Mouse (Mus musculus) embryo, embryonic 11.5 days (tissue): ENCODE measurements at regions not wholly inside any gene's neighbourhood (a gene's known extent, or its start where the extent isn't known, plus 50 kb on each side); places are given as distances from the start of the nearest gene placed in this dataset.

Experiments used
- DNase-seq: peaks from one replicate; pipeline ENCODE4 v3.0.0-alpha.2; 2012; ENCODE audit warnings: low read depth, low spot score

DNA sequence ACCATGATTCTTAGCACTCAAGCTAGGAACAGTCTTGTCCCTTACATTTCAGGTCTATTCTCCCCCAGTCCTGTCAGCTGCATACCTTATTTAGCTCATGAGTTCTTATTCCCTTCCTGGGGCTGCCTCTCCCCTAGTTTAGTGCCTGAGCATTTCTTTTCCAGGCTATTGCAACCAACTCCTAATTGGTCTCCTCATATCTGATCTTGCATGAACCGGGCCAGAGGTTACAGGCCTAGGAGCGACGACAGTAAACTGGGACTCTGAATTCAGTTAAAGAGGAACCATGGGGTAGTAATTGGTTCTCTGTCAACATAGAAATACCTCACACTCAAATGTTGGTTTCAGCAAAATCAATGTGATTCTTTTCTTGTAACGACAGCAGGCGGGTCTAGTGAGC lies 195.9 kb downstream of the Kit start:
- no peak for DNase-seq

DNA sequence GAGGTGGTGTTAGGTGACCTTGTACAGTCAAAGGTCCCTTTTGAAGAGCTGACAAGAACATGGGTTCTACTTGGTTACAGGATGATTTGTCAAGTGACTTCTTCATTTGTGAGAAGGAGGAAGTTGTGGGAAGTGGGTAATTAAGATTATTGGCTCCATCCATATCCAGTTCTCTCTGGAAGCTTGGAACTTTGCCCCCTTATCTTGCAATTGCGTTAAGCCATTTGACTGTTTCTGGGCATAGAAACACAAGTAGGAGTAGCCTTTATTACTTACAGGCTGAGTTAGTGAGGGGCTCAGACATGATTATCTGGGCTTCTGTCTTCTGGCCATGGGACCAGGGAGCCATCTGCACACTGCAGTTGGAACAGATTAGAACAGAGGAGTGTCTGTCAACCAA lies 192.5 kb downstream of the Kit start:
- no peak for DNase-seq

DNA sequence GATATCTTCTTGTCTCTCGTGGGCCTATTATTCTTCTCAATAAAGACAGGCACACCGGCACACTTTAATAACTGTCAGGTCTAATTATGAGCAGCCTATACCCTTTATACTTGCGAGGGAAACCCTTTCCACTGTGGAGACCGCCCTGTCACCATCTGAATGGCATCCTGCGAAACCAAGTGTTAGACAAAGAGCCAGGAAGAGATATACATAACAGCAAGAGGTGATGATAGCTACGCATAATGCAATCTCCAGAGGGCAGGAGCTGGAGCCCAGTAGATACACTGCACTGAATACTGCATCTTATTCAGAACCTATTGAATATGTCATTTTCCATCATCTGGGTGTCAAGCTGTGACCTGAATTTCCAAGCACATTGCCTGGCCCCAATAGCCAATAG lies 187.7 kb downstream of the Kit start:
- DNase-seq = no peak

DNA sequence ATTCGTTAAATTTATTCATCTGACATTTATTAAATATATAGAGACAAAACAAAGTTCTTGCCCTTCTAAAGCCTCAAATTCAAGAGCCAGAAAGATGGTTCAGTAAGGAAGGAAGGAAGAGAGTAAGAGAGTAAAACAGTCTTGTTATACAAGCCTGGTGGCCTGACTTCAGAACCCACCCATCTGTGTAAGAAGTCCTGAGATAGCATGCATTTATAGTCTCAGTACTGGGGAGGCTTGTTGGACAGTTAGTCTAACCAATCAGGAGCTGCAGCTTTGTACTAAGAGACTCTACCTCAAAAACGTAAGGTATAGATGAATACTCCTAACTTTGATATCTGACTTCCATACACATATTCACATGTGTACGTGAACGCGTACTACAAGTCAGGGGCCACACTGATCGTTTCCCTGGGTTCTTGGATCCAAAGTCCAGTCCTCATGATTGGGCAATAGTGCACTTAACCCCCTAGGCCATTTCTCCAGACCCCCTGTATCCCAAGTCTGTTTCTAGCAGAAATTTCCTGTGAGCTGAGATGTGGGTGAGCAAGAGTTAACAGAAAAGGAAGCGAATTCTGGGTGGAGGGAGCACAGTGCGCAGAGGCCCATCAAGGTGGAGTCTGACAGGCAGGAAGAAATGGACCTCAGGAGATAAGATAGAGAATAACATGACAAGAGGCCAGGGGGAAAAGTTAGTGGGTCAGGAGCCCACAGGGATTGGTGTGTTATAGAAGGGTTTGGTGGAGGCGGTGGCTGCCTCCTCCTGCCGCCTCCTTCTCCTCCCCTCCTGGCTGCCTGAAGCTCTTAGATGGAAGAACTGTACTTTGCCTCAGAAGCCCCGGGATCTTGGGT lies 187.0 kb downstream of the Kit start:
- no peak for DNase-seq

DNA sequence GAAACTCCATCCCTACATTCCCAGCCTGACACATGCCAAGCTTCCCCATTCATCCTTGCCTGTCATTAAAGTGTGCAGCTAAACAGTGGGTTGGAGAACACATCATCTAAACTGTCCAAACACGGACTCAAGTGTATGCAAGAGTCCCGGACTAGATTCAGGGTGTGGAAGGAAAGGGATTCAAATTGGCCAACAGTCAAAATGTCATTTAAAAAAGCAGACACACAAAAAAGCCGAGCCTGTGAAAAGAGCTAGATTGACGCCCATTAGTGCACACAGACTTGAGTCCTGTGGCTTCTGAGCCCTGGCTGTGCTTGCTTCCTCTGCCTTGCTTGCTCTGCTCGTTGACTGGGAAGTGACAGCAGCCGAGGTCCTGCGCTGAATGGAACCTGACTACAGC lies 181.5 kb downstream of the Kit start:
- DNase-seq = no peak

DNA sequence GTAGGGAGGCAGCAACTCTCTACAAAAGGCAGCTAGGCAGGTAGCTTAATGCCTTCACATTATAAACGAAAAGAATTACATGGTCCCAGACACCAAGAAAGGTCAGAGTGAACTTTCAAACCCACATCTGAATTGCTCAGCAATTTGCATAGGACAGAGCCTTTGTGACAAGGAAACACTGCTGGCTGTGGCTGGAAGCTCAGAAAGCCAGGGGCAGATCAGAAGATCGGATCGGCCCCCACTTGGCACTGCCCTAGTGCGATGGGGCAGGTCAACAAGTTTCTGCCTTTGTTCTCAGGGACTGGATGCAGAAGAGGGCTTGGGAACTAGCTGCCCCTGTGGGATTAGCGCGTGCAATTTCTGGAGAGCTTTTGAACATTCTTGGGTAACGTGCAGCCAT lies 179.6 kb downstream of the Kit start:
- no peak for DNase-seq

DNA sequence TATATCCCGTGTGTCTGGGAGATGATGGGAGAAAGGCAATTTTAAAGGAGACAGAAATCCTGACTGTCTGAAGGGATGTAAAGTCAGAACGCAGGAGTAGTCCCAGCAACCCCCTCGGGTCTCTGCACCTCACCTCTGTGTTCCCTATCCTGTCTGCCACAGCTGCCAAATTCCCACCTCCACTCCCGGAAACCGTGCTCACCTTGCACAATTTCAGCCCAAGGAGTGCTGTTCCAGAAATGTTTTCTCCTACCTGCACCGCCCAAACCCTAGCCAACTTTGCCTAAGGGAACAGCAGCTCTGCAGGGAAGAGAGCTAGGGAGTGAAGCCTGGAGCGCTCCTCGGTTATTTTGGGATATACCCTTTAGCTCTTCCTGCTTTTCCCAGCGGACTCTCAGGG lies 170.6 kb downstream of the Kit start:
- no peak for DNase-seq

DNA sequence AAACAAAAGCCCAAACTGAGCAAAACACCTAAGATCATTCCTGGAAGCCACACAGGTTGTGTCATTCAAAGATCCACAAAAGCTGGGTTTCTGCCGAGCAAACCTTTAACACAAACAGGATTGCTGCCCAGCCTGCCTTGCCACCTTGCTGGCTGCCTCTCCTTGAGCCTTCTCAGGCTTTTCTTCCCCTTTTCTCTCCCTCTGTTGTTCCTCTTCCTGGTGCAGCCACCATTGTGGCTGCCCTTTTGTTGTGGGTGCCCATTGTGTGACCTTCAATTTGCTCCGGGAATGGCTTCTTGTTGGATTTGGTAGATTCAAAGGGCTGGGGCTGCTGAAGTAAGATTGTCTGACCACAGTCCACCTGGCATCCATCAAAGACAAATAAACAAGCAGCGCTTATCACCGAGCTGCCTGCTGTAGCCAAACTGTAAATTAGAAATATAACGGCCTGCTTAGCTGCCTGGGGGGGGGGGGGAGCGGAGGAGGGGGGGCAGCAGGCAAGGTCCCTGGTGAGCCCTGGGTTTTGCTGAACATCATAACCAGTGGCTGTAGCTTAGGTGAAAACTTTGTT lies 169.8 kb downstream of the Kit start:
- DNase-seq = no peak

DNA sequence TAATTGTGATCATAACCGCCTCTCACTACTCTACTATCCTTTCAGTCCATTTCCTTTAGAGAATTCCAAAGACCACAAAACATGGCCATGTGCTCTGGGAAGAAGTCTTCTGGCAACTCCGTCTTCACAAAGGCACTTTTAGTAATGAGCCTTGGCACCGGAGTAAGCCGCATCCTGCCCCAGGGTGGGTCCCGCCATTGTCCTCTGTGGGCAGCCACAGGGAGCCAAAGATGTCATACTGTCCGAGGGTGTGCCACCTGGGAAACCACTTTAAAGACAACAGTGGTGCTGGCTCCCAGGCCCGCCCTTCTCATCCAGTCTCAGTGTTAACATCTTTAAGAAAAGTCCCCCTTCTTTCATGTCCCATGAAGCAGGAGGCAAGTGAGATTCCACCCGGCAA lies 164.6 kb downstream of the Kit start:
- no peak for DNase-seq

DNA sequence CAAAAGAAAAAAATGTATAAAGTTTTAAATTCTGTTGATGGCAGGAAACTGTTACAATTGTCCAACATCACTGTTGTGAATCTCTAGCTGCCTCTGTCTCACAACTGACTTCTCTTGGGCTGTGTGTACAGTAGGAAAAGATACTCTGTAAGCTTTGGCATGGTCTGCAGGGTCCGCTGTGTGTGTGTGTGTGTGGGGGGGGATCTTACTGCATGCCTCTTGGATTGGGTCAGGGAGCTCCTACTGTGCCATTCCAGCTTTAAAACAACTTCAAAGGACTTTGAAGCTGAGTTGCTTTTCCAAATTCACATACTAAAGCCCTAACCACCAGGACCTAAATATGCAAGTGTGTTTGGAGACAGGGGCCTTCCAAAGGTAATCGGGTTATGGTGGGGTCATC lies 163.7 kb downstream of the Kit start:
- no peak for DNase-seq

DNA sequence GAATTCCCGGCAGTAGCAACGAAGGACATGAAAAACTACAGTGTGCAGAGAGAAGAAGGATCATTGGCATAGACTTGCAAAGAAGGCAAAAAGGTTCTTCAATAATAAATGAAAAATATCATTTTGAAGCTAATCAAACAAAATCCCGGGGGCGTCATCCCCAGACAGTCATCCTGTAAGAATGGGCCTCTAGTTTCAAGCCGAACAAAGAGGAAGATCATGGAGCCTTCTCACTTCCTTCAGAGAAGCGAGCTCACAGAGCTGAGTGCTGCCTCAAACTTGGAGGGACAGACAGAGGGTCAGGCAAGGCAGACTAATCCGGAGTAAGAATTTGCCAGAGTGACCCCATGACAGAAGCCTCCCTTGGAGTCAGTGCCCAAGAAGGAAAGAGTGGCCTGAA lies 163.0 kb downstream of the Kit start:
- DNase-seq = no peak

DNA sequence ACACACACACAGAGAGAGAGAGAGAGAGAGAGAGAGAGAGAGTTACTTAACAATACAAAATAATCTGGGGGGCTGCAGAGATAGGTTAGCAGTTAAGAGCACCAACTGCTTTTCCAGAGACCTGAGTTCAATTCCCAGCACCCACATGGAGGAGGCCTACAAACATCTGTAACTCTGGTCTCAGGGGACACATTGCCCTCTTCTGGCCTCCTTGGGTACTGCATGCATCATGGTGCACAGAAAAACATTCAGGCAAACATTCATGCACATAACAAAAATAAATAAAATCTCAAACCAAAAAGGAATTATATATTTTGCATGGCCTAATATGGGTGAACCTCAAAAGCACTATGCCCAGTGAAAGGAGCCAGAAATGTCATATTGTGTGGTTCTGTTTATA lies 161.6 kb downstream of the Kit start:
- no peak for DNase-seq

DNA sequence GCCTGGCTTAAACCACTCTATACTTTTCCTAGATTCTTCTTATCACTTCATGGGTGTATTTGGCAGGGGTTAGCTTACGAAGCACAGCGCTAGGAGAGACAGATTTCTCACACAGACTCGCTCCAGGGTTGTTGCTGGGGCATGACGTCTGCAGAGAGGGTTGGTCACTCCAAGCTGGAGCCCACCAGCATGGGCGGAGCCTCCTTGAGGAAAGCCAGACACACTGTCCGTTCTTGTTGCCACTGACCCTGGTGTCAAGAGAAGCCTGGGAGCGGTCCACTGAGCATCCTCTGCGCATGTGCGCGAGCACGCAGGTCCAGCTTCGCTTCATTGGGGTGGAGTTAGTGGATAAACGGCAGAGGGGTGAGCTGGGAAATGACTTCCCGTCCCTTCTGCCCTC lies 159.8 kb downstream of the Kit start:
- DNase-seq = no peak

DNA sequence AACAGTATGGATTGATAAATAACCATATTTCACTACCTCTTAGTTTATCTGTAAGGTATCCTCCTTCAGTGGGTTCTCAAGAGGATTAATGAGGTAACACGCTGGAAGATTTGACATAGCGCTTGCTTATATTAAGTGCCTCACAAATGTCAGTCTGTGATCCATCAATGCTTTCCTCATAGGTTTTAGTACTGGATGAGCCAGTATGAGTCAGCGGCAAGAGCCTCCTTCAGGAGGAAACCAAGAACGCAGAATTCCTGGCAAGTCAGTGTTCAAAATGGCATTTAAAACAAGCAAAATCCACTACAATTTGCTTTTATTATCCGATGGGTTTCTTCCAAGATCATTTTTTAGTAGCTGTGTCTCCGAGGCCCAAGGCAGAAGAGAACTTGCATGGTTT lies 159.3 kb downstream of the Kit start:
- DNase-seq = no peak

DNA sequence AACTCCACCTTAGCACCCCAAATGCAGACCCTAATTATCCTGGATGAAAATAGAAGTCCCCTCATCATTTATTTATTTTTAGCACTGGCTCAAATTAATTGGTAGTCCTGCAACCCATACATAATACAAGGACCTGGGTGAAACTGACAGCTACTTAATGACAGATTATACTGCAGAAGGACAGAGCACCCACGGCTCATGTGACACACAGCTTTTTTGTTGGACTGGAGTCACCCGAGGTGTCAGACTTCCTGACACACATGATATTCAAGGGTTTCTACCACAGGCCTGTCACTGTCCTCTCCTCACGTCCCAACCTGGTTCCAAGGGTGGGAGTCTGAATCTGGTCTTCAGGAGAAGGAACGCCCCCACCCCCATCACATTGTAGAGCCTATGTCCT lies 156.5 kb downstream of the Kit start:
- no peak for DNase-seq

DNA sequence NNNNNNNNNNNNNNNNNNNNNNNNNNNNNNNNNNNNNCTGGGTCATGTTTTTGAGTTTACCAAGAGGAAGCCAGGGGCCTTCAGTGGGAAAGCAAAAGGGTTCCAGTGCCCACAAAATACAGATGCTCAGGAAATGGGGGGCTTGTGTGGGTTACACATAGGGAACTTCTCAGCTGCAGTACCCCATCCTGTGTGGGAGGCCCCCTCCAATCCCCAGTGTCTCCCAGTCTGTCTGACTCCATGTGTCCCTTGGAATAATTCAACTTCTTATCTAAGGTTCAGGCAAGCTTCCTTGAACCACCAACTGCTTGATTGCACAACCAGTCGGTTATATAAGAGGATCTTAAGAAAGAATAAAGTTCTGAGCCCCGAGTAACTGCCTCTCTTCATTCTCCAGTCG lies 156.0 kb downstream of the Kit start:
- no peak for DNase-seq

DNA sequence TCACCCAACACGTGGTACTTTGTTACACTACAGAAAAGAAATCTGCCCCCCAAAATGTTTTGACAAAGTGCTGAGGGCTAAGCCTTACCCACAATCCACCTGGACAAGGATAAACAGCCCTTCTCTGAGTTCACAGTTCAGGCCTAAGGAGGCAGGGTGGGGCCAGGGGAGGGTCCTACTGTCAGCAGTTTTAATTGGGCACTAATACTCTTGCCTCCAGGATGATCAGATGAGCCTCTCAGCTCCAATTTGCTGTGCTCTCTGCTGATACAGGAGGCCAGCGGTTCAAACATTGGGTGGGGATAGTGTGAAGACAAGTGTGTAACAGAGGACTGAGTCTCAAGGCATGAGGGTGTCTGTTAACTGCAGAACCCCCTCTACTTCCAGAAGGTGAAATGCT lies 146.6 kb downstream of the Kit start:
- DNase-seq = no peak

DNA sequence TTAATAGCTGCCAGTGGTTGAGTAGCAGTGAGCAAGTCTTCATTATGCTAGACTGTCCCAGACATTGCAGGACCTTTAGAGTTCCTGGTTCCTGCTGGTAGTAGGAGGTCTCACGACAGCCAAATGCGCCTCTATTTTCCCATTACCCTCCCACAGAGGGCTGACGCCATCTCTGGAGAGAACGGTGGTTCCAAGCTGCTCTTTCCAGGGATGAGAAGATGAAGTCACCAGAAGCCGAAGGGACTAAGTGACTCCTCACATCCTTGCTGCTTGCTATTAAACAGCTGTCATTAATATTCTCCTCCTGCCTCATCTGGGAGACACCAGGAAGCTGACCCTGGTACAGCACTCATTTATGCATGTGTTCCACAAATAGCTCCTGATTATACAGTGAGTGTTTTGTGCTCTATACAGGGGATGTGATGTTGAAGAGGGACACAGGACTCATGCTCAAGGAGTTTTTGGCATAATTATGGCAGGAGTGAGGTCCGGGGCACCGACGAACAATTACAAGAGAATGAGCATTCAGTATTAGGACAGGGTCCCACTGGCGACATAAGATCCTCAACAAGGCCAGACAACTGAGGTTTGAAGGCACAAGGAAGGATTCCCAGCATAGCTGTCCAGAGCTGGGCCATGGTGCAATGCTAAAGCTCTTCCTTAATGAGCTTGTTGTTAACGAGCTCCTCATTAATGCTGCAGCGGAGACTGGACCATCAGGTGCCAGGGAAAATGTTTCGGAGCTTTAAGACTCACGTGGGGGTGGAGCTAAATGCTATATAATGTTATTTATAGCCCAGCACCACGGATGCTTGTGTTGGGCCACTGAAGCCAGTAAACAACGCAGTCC lies 145.6 kb downstream of the Kit start:
- no peak for DNase-seq

DNA sequence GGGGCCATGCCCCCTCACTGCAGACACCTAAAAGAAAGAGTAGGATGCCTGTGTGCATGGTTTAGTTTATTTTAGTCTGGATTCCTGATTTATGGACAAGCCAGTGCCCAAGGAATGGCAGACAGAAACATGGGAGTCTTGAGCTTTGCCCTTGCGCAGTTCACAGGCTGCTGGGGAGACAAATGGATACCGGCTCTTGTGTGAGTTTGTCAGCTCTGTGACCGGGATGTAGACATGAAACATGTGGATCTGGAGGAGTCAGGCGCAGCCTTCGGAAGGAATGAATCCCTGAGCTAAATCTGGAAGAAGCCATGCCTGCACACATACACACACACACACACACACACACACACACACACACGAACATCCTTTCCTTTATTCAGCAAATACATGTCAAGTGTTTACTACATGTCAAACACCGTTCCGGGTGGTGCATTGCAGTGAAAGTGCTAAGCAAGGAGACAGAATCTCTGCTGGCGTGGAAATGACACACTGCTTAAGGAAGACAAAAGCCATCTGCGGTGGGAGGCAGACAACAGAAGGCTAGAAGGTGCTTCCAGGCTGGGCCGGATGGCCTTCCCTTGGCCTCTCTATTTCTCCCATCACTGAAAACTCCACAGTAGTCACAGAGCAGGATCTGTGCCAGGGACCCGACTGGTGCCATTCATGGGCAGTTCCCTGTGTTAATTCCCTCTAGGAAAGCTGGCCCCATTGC lies 144.0 kb downstream of the Kit start:
- no peak for DNase-seq
